Mouse (Mus musculus): Measurements from ENCODE around the gene Luc7l. TPM values are rescaled to one million over a fixed set of nuclear protein-coding genes. Genes with fewer than 3 reads are reported as not detected.

Luc7l gene
- total RNA-seq (2021): 73.2 and 77.1 TPM in 2 replicates
- long read RNA-seq, full-length matches to known transcripts: 35 of 54 reads
- long read RNA-seq, partial matches to known transcripts: 14 of 54 reads
- long read RNA-seq, other reads (novel, unspliced or antisense): 5 of 54 reads

GRCm38 (mm10) chr17:26252539-26253251, at the start of gene Luc7l:
Luc7l (plus strand) TSS chr17:26252896.
- DNase-seq: peak; percentile 92

GRCm38 (mm10) chr17:26203321-26203811, 49.3 kb upstream of the Luc7l start:
- DNase-seq: peak; percentile 62

- DNase-seq: no peak
Measured at GRCm38 (mm10) chr17:26204766-26205165, 47.9 kb upstream of the Luc7l start.

- DNase-seq: no peak
Measured at GRCm38 (mm10) chr17:26206392-26206791, 46.3 kb upstream of the Luc7l start.

- no peak for DNase-seq
Measured at GRCm38 (mm10) chr17:26207686-26208085, 45.0 kb upstream of the Luc7l start, which contains the start of gene Arhgdig. Arhgdig (minus strand) TSS chr17:26207786.

- DNase-seq: no peak
Measured at GRCm38 (mm10) chr17:26212241-26212640, 40.5 kb upstream of the Luc7l start.

GRCm38 (mm10) chr17:26212681-26213080, 40.0 kb upstream of the Luc7l start:
- DNase-seq: no peak

- no peak for DNase-seq
Measured at GRCm38 (mm10) chr17:26221508-26221907, 31.2 kb upstream of the Luc7l start.

GRCm38 (mm10) chr17:26225150-26225549, 27.5 kb upstream of the Luc7l start:
- DNase-seq: no peak

- DNase-seq: no peak
Measured at GRCm38 (mm10) chr17:26229776-26230175, 22.9 kb upstream of the Luc7l start.

- DNase-seq: no peak
Measured at GRCm38 (mm10) chr17:26231156-26231555, 21.5 kb upstream of the Luc7l start.

- DNase-seq: no peak
Measured at GRCm38 (mm10) chr17:26232863-26233262, 19.8 kb upstream of the Luc7l start.

- DNase-seq: no peak
Measured at GRCm38 (mm10) chr17:26234386-26234785, 18.3 kb upstream of the Luc7l start.

GRCm38 (mm10) chr17:26235077-26235815, 17.4 kb upstream of the Luc7l start:
- no peak for DNase-seq

- no peak for DNase-seq
Measured at GRCm38 (mm10) chr17:26237667-26238066, 15.0 kb upstream of the Luc7l start.

- DNase-seq: no peak
Measured at GRCm38 (mm10) chr17:26239551-26239950, 13.1 kb upstream of the Luc7l start.

- DNase-seq: no peak
Measured at GRCm38 (mm10) chr17:26240120-26240790, 12.4 kb upstream of the Luc7l start.

- DNase-seq: no peak
Measured at GRCm38 (mm10) chr17:26240990-26241389, 11.7 kb upstream of the Luc7l start.

- peak; percentile 71 for DNase-seq
Measured at GRCm38 (mm10) chr17:26243471-26244100, 9.1 kb upstream of the Luc7l start.

GRCm38 (mm10) chr17:26244101-26244841, 8.4 kb upstream of the Luc7l start, which contains the start of gene Fam234a:
Fam234a (minus strand) TSS chr17:26244242.
- DNase-seq: peak; percentile 97

- no peak for DNase-seq
Measured at GRCm38 (mm10) chr17:26251886-26252538, 684 bp upstream of the Luc7l start.

All from adrenal gland, postnatal 25 days (tissue).